Mouse (Mus musculus) hindbrain, embryonic 11.5 days (tissue): ENCODE measurements around the gene Spata20. TPM values are rescaled to one million over a fixed set of nuclear protein-coding genes. Genes with fewer than 3 reads are reported as not detected.

Experiments used
- ATAC-seq: fragments of 200-750 bp; cut with Nextera tagmentation; 2 replicates; pipeline ENCODE4 v1.8.0; 2017; ENCODE audit warnings: mild to moderate bottlenecking, moderate TSS enrichment, moderate library complexity; ENCODE audit not compliant: low FRiP score
- DNase-seq: peaks from one replicate; pipeline ENCODE4 v3.0.0-alpha.2; 2015; ENCODE audit warnings: low spot score
- H3K27ac ChIP-seq: fragments of 300-500 bp; sonication (generic); 2 replicates; pipeline ENCODE4 v1.5.1; 2014; ENCODE audit warnings: mild to moderate bottlenecking, low read depth, low read length
- H3K27me3 ChIP-seq: fragments of 300-500 bp; sonication (generic); 2 replicates; pipeline ENCODE4 v1.6.1; 2014; ENCODE audit warnings: mild to moderate bottlenecking, low read length, moderate library complexity, mixed read lengths; ENCODE audit not compliant: control insufficient read depth, insufficient read depth
- H3K36me3 ChIP-seq: fragments of 300-500 bp; sonication (generic); 2 replicates; pipeline ENCODE4 v1.6.1; 2014; ENCODE audit warnings: mild to moderate bottlenecking, low read length, moderate library complexity, mixed read lengths; ENCODE audit not compliant: control insufficient read depth, insufficient read depth
- H3K4me1 ChIP-seq: fragments of 300-500 bp; sonication (generic); replicated peaks from 2 replicates; pipeline ENCODE4 v1.6.1; 2014; ENCODE audit warnings: low read length, mixed read lengths; ENCODE audit not compliant: control insufficient read depth, insufficient read depth
- H3K4me2 ChIP-seq: fragments of 300-500 bp; sonication (generic); replicated peaks from 2 replicates; pipeline ENCODE4 v1.6.1; 2014; ENCODE audit warnings: mild to moderate bottlenecking, low read depth, low read length
- H3K4me3 ChIP-seq: fragments of 300-500 bp; sonication (generic); 2 replicates; pipeline ENCODE4 v1.5.1; 2014; ENCODE audit warnings: low read depth, low read length
- H3K9ac ChIP-seq: fragments of 300-500 bp; sonication (generic); 2 replicates; pipeline ENCODE4 v1.6.1; 2014; ENCODE audit warnings: low read depth, low read length
- H3K9me3 ChIP-seq: fragments of 300-500 bp; sonication (generic); 2 replicates; pipeline ENCODE4 v1.6.1; 2016; ENCODE audit warnings: low read length; ENCODE audit not compliant: control insufficient read depth
- WGBS: fragments of 180-500 bp; shearing (Covaris S2); extraction: QIAGEN DNeasy Blood & Tissue Kit; methylation state at CpG from one replicate; pipeline ENCODE4 v1.1.7; 2014; 5-methylcytosine and 5-hydroxymethylcytosine counted together
- polyA plus RNA-seq: library from polyadenylated mRNA; unstranded; fragments of >200 nt; fragmentation: Nextera tagmentation; extraction: Ambion mirVana; gene quantifications from 2 replicates; pipeline ENCODE4 v1.2.1, GENCODE M21; 2014

Spata20 gene
- polyA plus RNA-seq, 1 experiment from 2014 or later: not detected

- no peaks in the 10 kb centered on the region for H3K36me3 ChIP-seq
- H3K4me2 ChIP-seq: no peak overlapping the region
- no peak for DNase-seq
- H3K4me3 ChIP-seq: no peak overlapping the region
- no peak for ATAC-seq
- H3K4me1 ChIP-seq: no peaks in the 10 kb centered on the region
- peaks cover 18% of the 10 kb centered on the region for H3K27me3 ChIP-seq
- no peak overlapping the region for H3K27ac ChIP-seq
- 87% methylated on average over 11 of the region's 11 CpGs for WGBS
- no peak overlapping the region for H3K9ac ChIP-seq
- H3K9me3 ChIP-seq: no peaks in the 10 kb centered on the region
Observed at GRCm38 (mm10) chr11:94488767-94489533, 3.0 kb upstream of the Spata20 start.

GRCm38 (mm10) chr11:94485223-94485622 lies 756 bp downstream of the Spata20 start:
- no peaks in the 10 kb centered on the region for H3K4me1 ChIP-seq
- no peak for ATAC-seq
- H3K27ac ChIP-seq: no peak overlapping the region
- H3K36me3 ChIP-seq: no peaks in the 10 kb centered on the region
- H3K4me2 ChIP-seq: no peak overlapping the region
- WGBS: 75% methylated on average over 5 of the region's 5 CpGs
- H3K9ac ChIP-seq: no peak overlapping the region
- no peaks in the 10 kb centered on the region for H3K9me3 ChIP-seq
- no peak overlapping the region for H3K4me3 ChIP-seq
- peaks cover 2% of the 10 kb centered on the region; the same call in 1 of the 2 replicates for H3K27me3 ChIP-seq
- no peak for DNase-seq

- Histone ChIP-seq H3K4me1 (no peaks in the 10 kb centered on the region), H3K9ac (no peak overlapping the region), H3K27ac (no peak overlapping the region), H3K4me2 (no peak overlapping the region), H3K9me3 (no peaks in the 10 kb centered on the region), H3K4me3 (no peak overlapping the region), H3K27me3 (no peaks in the 10 kb centered on the region; the same call in 1 of the 2 replicates), H3K36me3 (no peaks in the 10 kb centered on the region)
- ATAC-seq: no peak
- WGBS: 89% methylated on average over 9 of the region's 9 CpGs
- no peak for DNase-seq
Observed at GRCm38 (mm10) chr11:94484636-94485035, 1.3 kb downstream of the Spata20 start.

- Histone ChIP-seq H3K9me3 (no peaks in the 10 kb centered on the region), H3K4me2 (no peak overlapping the region), H3K27ac (no peak overlapping the region), H3K36me3 (no peaks in the 10 kb centered on the region), H3K4me3 (no peak overlapping the region), H3K27me3 (no peaks in the 10 kb centered on the region; the same call in 1 of the 2 replicates), H3K9ac (no peak overlapping the region), H3K4me1 (no peaks in the 10 kb centered on the region)
- WGBS: 73% methylated on average over 14 of the region's 14 CpGs
- no peak for ATAC-seq
- DNase-seq: no peak
Observed at GRCm38 (mm10) chr11:94483921-94484320, 2.1 kb downstream of the Spata20 start.

GRCm38 (mm10) chr11:94483436-94483835 lies 2.5 kb downstream of the Spata20 start:
- WGBS: 67% methylated on average over 11 of the region's 11 CpGs
- Histone ChIP-seq H3K36me3 (no peaks in the 10 kb centered on the region), H3K4me2 (no peak overlapping the region), H3K9me3 (no peaks in the 10 kb centered on the region), H3K4me3 (no peak overlapping the region), H3K27ac (no peak overlapping the region), H3K9ac (no peak overlapping the region), H3K27me3 (no peaks in the 10 kb centered on the region; the same call in 1 of the 2 replicates), H3K4me1 (no peaks in the 10 kb centered on the region)
- DNase-seq (no peak), ATAC-seq (0 out of 2 replicates have a peak, but pooled peaks have one; percentile 33)

- H3K4me2 ChIP-seq: no peak overlapping the region
- no peak for ATAC-seq
- 91% methylated on average over 11 of the region's 11 CpGs for WGBS
- DNase-seq: no peak
- peaks cover 3% of the 10 kb centered on the region; the same call in 1 of the 2 replicates for H3K27me3 ChIP-seq
- H3K27ac ChIP-seq: no peak overlapping the region
- no peaks in the 10 kb centered on the region for H3K36me3 ChIP-seq
- no peaks in the 10 kb centered on the region for H3K4me1 ChIP-seq
- no peak overlapping the region for H3K4me3 ChIP-seq
- H3K9me3 ChIP-seq: no peaks in the 10 kb centered on the region
- no peak overlapping the region for H3K9ac ChIP-seq
Observed at GRCm38 (mm10) chr11:94482738-94483137, 3.2 kb downstream of the Spata20 start.

- no peak overlapping the region for H3K27ac ChIP-seq
- H3K9ac ChIP-seq: no peak overlapping the region
- peaks cover 3% of the 10 kb centered on the region; the same call in 1 of the 2 replicates for H3K27me3 ChIP-seq
- no peak overlapping the region for H3K4me3 ChIP-seq
- DNase-seq (no peak), ATAC-seq (no peak)
- H3K4me2 ChIP-seq: no peak overlapping the region
- no peaks in the 10 kb centered on the region for H3K9me3 ChIP-seq
- H3K36me3 ChIP-seq: no peaks in the 10 kb centered on the region
- 84% methylated on average over 7 of the region's 7 CpGs for WGBS
- no peaks in the 10 kb centered on the region for H3K4me1 ChIP-seq
Observed at GRCm38 (mm10) chr11:94481963-94482362, 4.0 kb downstream of the Spata20 start.

GRCm38 (mm10) chr11:94480382-94480781 lies 5.6 kb downstream of the Spata20 start:
- no peak overlapping the region for H3K4me3 ChIP-seq
- ATAC-seq (no peak), DNase-seq (no peak)
- WGBS: 92% methylated on average over 9 of the region's 9 CpGs
- H3K9ac ChIP-seq: no peak overlapping the region
- no peaks in the 10 kb centered on the region; the same call in 1 of the 2 replicates for H3K4me1 ChIP-seq
- no peak overlapping the region for H3K27ac ChIP-seq
- H3K4me2 ChIP-seq: no peak overlapping the region
- H3K36me3 ChIP-seq: no peaks in the 10 kb centered on the region
- no peaks in the 10 kb centered on the region for H3K9me3 ChIP-seq
- peaks cover 13% of the 10 kb centered on the region for H3K27me3 ChIP-seq

- Histone ChIP-seq H3K4me2 (no peak overlapping the region), H3K9ac (no peak overlapping the region), H3K9me3 (no peaks in the 10 kb centered on the region), H3K36me3 (no peaks in the 10 kb centered on the region), H3K4me1 (peaks cover 3% of the 10 kb centered on the region), H3K27me3 (peaks cover 26% of the 10 kb centered on the region), H3K4me3 (no peak overlapping the region), H3K27ac (no peak overlapping the region)
- DNase-seq (no peak), ATAC-seq (no peak)
- 70% methylated on average over 6 of the region's 6 CpGs for WGBS
Observed at GRCm38 (mm10) chr11:94477651-94478050, 8.3 kb downstream of the Spata20 start.
